Mouse (Mus musculus) liver, embryonic 12.5 days (tissue): ENCODE results near the gene Sec1. TPM values are rescaled to one million over a fixed set of nuclear protein-coding genes. Genes with fewer than 3 reads are reported as not detected.

Experiments
- ATAC-seq: fragments of 200-750 bp; cut with Nextera tagmentation; 2 replicates; pipeline ENCODE4 v1.8.0; 2017; ENCODE audit warnings: moderate number of reproducible peaks, mild to moderate bottlenecking, moderate library complexity
- H3K27ac ChIP-seq: fragments of 300-500 bp; sonication (generic); 2 replicates; pipeline ENCODE4 v1.5.1; 2016; ENCODE audit warnings: mild to moderate bottlenecking
- H3K27me3 ChIP-seq: fragments of 300-500 bp; sonication (generic); replicated peaks from 2 replicates; pipeline ENCODE4 v1.6.1; 2016; ENCODE audit warnings: mild to moderate bottlenecking, moderate library complexity
- H3K36me3 ChIP-seq: fragments of 300-500 bp; sonication (generic); 2 replicates; pipeline ENCODE4 v1.6.1; 2016; ENCODE audit warnings: mild to moderate bottlenecking, moderate library complexity
- H3K4me1 ChIP-seq: fragments of 300-500 bp; sonication (generic); 2 replicates; pipeline ENCODE4 v1.6.1; 2016
- H3K4me2 ChIP-seq: fragments of 300-500 bp; sonication (generic); 2 replicates; pipeline ENCODE4 v1.6.1; 2016; ENCODE audit warnings: mild to moderate bottlenecking, moderate library complexity
- H3K4me3 ChIP-seq: fragments of 300-500 bp; sonication (generic); 2 replicates; pipeline ENCODE4 v1.5.1; 2016; ENCODE audit warnings: mild to moderate bottlenecking, moderate library complexity
- H3K9ac ChIP-seq: fragments of 300-500 bp; sonication (generic); 2 replicates; pipeline ENCODE4 v1.6.1; 2016; ENCODE audit warnings: mild to moderate bottlenecking, moderate library complexity
- H3K9me3 ChIP-seq: fragments of 300-500 bp; sonication (generic); replicated peaks from 2 replicates; pipeline ENCODE4 v1.6.1; 2016; ENCODE audit warnings: mild to moderate bottlenecking, moderate library complexity
- WGBS: fragments of 180-500 bp; shearing (Covaris S2); methylation state at CpG from one replicate; pipeline ENCODE4 v1.1.7; 2016; ENCODE audit not compliant: insufficient replicate concordance; 5-methylcytosine and 5-hydroxymethylcytosine counted together
- polyA plus RNA-seq: library from polyadenylated mRNA; unstranded; fragments of >200 nt; fragmentation: Nextera tagmentation; extraction: Ambion mirVana; gene quantifications from 2 replicates; pipeline ENCODE4 v1.2.1, GENCODE M21; 2016

The Sec1 gene
- polyA plus RNA-seq, 1 experiment from 2014 or later: 0.11 TPM

GRCm38 (mm10) chr7:45628364-45629294, 65.6 kb downstream of the Sec1 start:
- Histone ChIP-seq H3K36me3 (no peaks in the 10 kb centered on the region), H3K27ac (no peak overlapping the region), H3K9me3 (no peaks in the 10 kb centered on the region), H3K9ac (peak overlapping the region; percentile 61), H3K27me3 (peaks cover 90% of the 10 kb centered on the region), H3K4me2 (peak overlapping the region; percentile 83), H3K4me3 (peak overlapping the region; percentile 59), H3K4me1 (peaks cover 21% of the 10 kb centered on the region)
- peak; percentile 57 for ATAC-seq
- WGBS: 1% methylated on average over 101 of the region's 105 CpGs

Other genes starting within 250 kb of the Sec1 start
- 7,751 and 8,218 TPM in 2 replicates for gene Ftl1, start 234.5 kb downstream of the Sec1 start, polyA plus RNA-seq
- gene Bax, start 227.5 kb downstream of the Sec1 start, polyA plus RNA-seq: 147 and 155 TPM in 2 replicates
- gene Tulp2, start 212.5 kb downstream of the Sec1 start, polyA plus RNA-seq: 1.9 and 2.0 TPM in 2 replicates
- gene Gm45808, start 207.6 kb downstream of the Sec1 start, polyA plus RNA-seq: not detected in 2 replicates
- 2.8 and 3.1 TPM in 2 replicates for gene Dhdh, start 205.6 kb downstream of the Sec1 start, polyA plus RNA-seq
- gene Nucb1, start 184.0 kb downstream of the Sec1 start, polyA plus RNA-seq: 140 and 146 TPM in 2 replicates
- 157 and 165 TPM in 2 replicates for gene Ppp1r15a, start 168.1 kb downstream of the Sec1 start, polyA plus RNA-seq
- gene Plekha4, start 168.1 kb downstream of the Sec1 start, polyA plus RNA-seq: 0.80 and 0.87 TPM in 2 replicates
- gene Hsd17b14, start 139.5 kb downstream of the Sec1 start, polyA plus RNA-seq: 1.5 and 1.8 TPM in 2 replicates
- gene Bcat2, start 124.2 kb downstream of the Sec1 start, polyA plus RNA-seq: 50.4 and 54.7 TPM in 2 replicates
- not detected in 2 replicates for gene Fgf21, start 78.9 kb downstream of the Sec1 start, polyA plus RNA-seq
- 0.15 TPM in 1 of 2 replicates, not detected in the other for gene Fut1, start 77.1 kb downstream of the Sec1 start, polyA plus RNA-seq
- gene Izumo1, start 72.6 kb downstream of the Sec1 start, polyA plus RNA-seq: 0.20 and 0.23 TPM in 2 replicates
- gene Rasip1, start 66.9 kb downstream of the Sec1 start, polyA plus RNA-seq: 10.5 and 11.8 TPM in 2 replicates
- gene Mamstr, start 54.4 kb downstream of the Sec1 start, polyA plus RNA-seq: 0.69 and 0.81 TPM in 2 replicates
- gene Fut2, start 28.0 kb downstream of the Sec1 start, polyA plus RNA-seq: 0.05 TPM in 1 of 2 replicates, not detected in the other
- gene Ntn5, start 10.4 kb downstream of the Sec1 start, polyA plus RNA-seq: not detected in 2 replicates
- gene Car11, start 5.4 kb upstream of the Sec1 start, polyA plus RNA-seq: 0.93 and 1.0 TPM in 2 replicates
- gene Dbp, start 10.7 kb upstream of the Sec1 start, polyA plus RNA-seq: 1.1 and 1.8 TPM in 2 replicates
- 892 and 939 TPM in 2 replicates for gene Rpl18, start 21.1 kb upstream of the Sec1 start, polyA plus RNA-seq
- gene Sphk2, start 23.6 kb upstream of the Sec1 start, polyA plus RNA-seq: 14.8 and 16.1 TPM in 2 replicates
- 0.67 and 0.81 TPM in 2 replicates for gene Fam83e, start 26.8 kb upstream of the Sec1 start, polyA plus RNA-seq
- not detected in 2 replicates for gene Spaca4, start 31.4 kb upstream of the Sec1 start, polyA plus RNA-seq
- 0.10 and 0.32 TPM in 2 replicates for gene Lmtk3, start 89.3 kb upstream of the Sec1 start, polyA plus RNA-seq
- 0.77 and 0.81 TPM in 2 replicates for gene Sult2b1, start 90.3 kb upstream of the Sec1 start, polyA plus RNA-seq
- gene Cyth2, start 120.2 kb upstream of the Sec1 start, polyA plus RNA-seq: 47.1 and 54.2 TPM in 2 replicates
- gene Kcnj14, start 130.4 kb upstream of the Sec1 start, polyA plus RNA-seq: 0.27 and 0.50 TPM in 2 replicates
- gene Grwd1, start 136.5 kb upstream of the Sec1 start, polyA plus RNA-seq: 61.4 and 67.0 TPM in 2 replicates
- 24.2 and 25.6 TPM in 2 replicates for gene Kdelr1, start 178.4 kb upstream of the Sec1 start, polyA plus RNA-seq
- gene Grin2d, start 184.0 kb upstream of the Sec1 start, polyA plus RNA-seq: 0.17 and 0.24 TPM in 2 replicates
- 0.68 and 0.94 TPM in 2 replicates for gene Syngr4, start 202.3 kb upstream of the Sec1 start, polyA plus RNA-seq
- 3.8 and 3.9 TPM in 2 replicates for gene Tmem143, start 202.5 kb upstream of the Sec1 start, polyA plus RNA-seq
- 61.6 and 68.2 TPM in 2 replicates for gene Emp3, start 227.0 kb upstream of the Sec1 start, polyA plus RNA-seq
- gene Ccdc114, start 229.7 kb upstream of the Sec1 start, polyA plus RNA-seq: 1.6 and 2.0 TPM in 2 replicates